Mouse (Mus musculus) cerebellum, adult 11-12 months (tissue): ENCODE results near the gene Hist1h4c.

Experiments
- DNase-seq: peaks from one replicate; pipeline ENCODE4 v3.0.0; 2022

Gene Hist1h4c

DNA sequence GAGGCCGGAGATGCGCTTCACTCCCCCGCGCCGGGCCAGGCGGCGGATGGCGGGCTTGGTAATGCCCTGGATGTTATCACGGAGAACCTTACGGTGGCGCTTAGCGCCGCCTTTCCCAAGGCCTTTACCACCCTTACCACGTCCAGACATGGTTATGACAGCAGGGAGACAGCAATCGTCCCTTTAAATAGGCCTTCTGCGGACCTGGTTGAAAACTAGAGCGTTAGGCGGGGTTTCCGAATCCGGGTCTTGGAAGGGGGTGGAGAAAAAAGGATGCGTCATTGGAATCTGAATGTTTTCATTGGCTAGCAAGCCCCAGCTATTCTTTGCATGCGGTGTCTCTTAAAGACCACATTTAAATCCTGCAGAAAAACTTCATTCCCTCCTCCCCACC, at the start of gene Hist1h4c:
TSS of gene Hist1h4c (minus strand) at position 155 of the 394 bp plus-strand sequence.
- DNase-seq: peak; percentile 98

- DNase-seq: no peak
Observed at GRCm38 (mm10) chr13:23747892-23748288, 49.6 kb upstream of the Hist1h4c start.

DNA sequence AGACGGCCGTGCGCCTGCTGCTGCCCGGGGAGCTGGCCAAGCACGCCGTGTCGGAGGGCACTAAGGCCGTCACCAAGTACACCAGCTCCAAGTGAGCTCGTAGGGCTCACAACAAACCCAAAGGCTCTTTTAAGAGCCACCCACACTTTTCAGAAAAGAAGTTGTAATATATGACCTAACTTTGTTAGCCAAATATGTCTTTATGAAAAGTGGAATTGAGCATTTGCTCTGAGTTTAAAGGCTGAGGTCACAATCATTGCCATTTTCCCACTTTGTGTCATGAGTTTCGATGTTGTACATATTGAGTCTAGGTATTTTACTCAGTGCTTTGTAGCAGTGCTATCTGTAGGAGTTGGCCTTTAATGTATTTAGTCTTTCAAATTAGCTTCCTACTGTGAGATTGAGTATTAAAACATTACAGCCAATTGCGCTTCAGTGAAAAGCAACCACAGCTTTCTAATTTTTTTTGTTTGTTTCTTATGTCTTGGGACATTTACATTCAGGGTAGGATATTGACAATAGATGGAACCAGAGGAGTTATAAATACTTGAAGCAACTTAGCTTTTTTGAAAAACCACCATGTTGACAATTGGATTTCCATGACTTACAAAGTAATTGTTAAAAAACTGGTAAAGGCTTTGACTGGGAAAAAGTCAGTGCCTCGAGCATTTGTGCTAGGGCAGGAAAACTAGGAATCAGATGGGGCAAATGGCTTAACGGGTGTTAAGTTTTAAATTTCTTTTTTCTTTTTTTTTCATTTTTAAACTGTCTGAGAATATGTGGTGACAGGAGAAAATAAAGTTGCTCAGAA, 49.0 kb upstream of the Hist1h4c start:
- no peak for DNase-seq

- DNase-seq: peak; percentile 81
Observed at GRCm38 (mm10) chr13:23746201-23747080, 48.2 kb upstream of the Hist1h4c start, which contains the start of gene Hist1h2bb. Gene Hist1h2bb (plus strand): TSS chr13:23746734.

GRCm38 (mm10) chr13:23745381-23746161, 47.3 kb upstream of the Hist1h4c start, which contains the start of gene Hist1h3c:
Gene Hist1h3c (minus strand): TSS chr13:23745602.
- DNase-seq: peak; percentile 71

DNA sequence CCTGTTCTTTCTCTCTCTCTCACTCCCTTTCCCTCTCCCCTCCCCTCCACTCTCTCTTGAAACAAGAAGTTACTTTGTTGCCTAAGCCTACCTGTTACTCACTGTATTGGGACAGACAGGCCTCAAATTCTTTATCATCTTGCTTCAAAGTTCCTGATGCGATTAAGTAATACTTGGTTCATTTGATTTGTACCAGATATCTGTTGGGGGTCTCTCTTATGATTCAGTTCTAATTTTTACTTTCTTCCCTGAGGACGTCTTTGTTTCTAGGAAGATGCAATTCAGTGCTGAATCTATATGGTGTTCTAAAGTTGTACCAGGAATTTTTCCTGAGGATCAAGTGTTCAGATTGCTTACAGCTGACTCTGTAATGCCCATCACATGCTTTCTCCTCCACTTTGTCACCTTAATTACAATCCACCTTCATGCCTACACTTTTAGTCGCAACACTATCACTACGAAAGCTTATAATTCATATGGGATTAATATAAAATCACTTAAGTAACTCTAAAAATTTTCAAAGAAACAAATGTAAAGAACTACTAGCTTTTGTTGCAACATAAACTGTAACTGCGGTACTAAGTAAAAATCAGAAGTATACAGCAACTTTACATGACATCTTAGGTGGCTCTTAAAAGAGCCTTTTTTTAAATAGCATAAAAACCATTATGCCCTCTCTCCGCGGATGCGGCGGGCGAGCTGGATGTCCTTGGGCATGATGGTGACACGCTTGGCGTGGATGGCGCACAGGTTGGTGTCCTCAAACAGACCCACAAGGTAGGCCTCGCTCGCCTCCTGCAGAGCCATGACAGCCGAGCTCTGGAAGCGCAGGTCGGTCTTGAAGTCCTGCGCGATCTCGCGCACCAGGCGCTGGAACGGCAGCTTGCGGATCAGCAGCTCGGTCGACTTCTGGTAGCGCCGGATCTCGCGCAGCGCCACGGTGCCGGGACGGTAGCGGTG, 46.4 kb upstream of the Hist1h4c start:
- DNase-seq: peak; percentile 35

GRCm38 (mm10) chr13:23743963-23744362, 45.7 kb upstream of the Hist1h4c start:
- DNase-seq: no peak

DNA sequence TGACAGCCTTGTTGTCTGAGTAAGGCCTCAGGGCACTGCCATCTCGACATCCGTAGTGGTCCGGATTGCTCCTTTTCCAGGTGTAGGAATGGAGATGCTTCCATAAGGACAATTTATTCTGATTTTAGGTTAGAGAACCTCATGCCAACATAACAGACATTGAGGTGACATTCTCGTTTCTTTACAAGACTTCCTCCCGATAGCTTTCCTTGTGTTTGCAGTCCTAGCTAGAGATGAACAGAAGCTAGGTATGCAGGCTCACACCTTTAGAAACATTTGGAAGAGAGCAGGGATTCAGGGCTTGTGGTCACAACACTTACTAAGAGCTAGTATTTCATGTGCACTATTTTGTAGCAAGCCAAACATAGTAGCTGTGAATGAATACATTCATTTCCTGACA, 45.0 kb upstream of the Hist1h4c start:
- no peak for DNase-seq

DNA sequence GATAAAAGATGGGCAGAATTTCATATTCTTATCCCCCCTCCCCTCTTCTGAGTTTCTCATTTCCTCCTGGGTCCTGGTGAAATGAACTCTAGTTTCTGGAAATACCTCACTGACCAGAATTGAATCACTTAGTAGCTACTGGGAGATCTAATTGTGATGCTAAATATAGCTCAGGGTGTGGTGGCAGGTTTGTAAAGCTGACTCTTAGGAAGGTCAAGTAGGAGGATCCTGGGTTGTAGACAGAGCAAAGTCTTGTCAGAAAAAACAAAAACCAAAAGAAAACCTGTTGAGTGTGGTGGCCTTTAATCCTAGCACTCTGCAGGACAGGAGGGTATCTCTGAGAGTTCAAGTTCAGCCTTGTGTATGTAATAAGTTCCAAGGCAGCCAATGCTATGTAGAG, 43.8 kb upstream of the Hist1h4c start:
- DNase-seq: no peak

GRCm38 (mm10) chr13:23740910-23741309, 42.7 kb upstream of the Hist1h4c start:
- DNase-seq: no peak

DNA sequence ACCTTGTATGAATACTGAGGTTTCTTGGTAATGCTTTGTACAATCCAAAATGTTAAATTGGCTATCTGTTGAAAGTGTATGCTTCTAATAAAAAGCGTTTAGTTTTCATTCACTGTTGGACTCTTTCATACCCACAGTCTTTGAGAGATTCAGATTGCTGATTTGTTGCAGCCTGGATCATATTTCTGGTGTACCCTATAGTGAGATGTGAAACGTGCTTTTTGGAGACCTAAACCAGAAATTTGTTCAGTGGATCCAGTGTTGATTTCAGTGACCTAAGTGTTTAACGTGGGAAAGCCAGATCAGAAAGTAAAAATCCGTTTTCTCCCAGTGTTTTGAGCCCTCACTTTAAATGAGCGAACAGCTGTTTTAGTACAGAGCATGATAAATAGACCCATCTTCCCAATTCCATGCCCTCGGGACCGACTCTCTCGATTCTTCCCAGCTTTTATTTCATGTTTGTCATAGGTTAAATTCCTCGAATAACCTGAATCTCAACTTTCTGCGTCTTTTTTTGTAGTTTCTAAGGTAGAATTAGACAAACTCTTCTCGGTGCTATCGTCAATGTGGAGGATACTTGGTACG, 42.1 kb upstream of the Hist1h4c start:
- no peak for DNase-seq

DNA sequence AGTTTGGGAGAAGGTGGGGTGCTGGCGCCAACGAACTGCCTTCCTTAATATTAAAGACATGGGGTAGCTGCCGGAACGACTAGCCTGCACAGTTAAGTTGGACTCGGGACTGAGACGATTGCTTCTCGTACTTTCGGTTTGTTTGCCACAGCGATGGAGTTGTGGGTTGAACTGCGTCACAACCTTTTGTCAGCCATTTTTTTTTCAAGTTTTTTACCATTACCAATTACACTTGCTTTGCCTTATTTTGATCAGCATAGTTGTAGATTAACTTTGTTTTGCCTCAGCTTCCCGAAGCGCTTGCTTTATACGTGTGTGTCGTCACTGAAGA, 41.6 kb upstream of the Hist1h4c start:
- no peak for DNase-seq

DNA sequence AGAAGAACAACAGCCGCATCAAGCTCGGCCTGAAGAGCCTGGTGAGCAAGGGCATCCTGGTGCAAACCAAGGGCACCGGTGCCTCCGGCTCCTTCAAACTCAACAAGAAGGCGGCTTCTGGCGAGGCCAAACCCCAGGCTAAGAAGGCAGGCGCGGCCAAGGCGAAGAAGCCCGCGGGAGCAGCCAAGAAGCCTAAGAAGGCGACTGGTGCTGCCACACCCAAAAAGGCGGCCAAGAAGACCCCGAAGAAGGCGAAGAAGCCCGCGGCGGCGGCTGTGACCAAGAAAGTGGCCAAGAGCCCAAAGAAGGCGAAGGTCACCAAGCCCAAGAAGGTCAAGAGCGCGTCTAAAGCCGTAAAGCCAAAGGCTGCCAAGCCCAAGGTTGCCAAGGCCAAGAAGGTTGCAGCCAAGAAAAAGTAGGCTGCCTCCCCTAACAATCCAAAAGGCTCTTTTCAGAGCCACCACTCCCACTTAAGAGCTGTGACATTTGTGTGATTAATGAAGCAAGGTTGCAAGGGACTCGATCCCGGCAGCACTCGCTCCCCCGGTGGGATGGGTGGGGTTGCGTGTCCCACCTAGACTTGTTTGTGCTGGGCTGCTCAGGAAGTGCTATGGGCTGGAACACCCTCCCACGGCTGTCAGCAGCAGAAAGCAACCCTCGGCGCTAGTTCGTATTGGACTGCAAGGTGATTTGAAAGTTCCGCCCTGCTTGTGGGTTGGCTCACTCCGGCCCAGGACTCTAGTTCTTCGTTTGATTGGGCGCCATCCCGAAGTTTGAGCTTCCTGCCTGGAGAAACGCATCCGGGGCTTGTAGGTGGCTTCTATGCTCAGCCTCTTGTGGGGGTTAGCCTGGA, 41.0 kb upstream of the Hist1h4c start:
- peak; percentile 94 for DNase-seq

- DNase-seq: peak; percentile 85
Observed at GRCm38 (mm10) chr13:23738677-23739068, 40.4 kb upstream of the Hist1h4c start, which contains the start of gene Hist1h1c. Gene Hist1h1c (plus strand): TSS chr13:23738808.

GRCm38 (mm10) chr13:23738041-23738440, 39.8 kb upstream of the Hist1h4c start:
- DNase-seq: no peak

DNA sequence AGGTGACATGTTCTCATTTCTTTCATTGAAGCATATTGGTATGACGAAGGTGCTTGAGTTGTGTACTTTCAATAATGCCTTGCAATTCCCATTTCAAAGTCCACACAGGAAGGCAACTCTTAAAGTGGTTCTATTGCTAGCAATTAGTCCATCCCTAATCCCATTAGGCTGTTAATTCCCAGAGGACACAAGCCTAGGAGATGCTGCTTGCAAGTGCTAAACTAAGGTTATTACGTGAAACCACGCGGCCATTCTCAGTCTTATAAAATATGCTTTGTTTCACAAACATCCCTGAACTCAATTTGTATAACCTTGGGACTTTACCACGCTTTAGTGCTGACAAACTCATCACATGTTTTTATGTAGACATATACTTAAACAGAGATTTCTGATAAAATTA, 38.8 kb upstream of the Hist1h4c start:
- DNase-seq: no peak

- DNase-seq: no peak
Observed at GRCm38 (mm10) chr13:23732156-23732804, 34.0 kb upstream of the Hist1h4c start.

GRCm38 (mm10) chr13:23730479-23730878, 32.2 kb upstream of the Hist1h4c start:
- DNase-seq: no peak

DNA sequence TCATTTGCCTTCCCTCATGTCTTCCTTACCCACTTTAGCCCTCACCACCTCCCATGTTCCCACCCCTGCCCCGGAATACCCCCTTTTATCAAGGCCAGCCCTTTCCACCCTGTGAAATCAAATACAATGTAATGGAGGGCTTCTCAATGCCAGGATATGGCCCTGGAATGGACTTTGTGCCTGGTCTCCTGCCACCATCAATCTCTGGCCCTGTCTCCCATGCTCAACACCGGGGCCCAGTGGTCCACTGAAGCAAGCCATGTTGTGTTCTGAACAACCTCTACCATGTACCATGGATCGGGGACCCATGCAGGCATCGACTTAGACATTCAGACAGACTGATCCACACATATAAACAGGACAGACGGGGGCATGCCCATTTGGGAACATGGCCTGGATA, 31.5 kb upstream of the Hist1h4c start:
- DNase-seq: no peak

GRCm38 (mm10) chr13:23729192-23729525, 30.9 kb upstream of the Hist1h4c start:
- DNase-seq: no peak
